ENCODE assay signal across 8 mouse cellular contexts in the genomic region with DNA sequence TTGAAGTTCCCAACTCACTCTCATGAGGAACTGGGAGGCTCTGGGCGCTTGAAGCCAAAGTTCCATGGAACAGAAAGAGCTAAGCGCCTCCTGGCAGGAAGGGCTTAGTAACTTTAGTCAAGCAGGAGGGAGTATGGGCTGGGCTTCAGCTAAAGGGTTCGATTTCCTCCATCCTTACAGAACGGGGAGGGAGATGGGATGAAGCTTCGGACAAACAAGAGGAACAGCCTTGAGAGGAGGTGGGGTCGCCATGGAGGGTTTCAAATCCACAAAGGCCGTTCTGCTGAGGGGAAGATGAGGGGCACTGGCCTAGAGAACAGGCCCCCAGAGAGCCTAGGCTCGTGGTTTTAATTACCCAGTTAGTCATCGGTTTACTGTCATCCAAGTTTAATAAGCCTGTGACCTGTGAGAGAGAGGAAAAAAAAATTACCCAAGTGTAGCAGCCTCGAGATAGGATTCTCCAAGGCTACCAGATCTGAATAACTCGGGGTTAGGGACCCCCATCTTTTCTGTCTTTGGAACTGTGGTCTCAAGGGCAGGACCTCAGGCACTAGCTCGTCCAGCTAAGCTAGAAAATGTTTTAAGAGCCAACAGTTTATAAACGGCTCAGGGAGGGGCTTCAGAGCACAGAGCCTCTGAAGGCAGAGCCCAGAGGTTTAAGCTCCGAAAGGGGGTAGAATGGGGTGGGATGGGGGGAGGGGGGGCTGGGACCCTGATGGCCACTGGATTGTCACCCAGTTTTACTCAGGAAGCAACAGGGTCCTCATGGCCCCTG.
DNase-seq lines count a peak whose midpoint lies in the region; ATAC-seq and TF ChIP-seq lines count a peak whose summit lies in the region.

No protein-coding gene starts in this region.

- H3K9ac ChIP-seq in kidney, postnatal 0 days (ENCODE audit: low read depth, low read length), result no peak overlapping the region
- H3K9ac ChIP-seq in limb, embryonic 12.5 days (replicated peaks), result no peak overlapping the region

- no peak for TF ChIP-seq CTCF in kidney, postnatal 0 days (IDR thresholded peaks at IDR 0.05; ENCODE audit: low read depth)

- WGBS in kidney, postnatal 0 days, result 23% methylated on average over 14 of the region's 14 CpGs
- 13% methylated on average over 14 of the region's 14 CpGs for WGBS in limb, embryonic 12.5 days

- DNase-seq in kidney, postnatal 0 days (ENCODE audit: low spot score), result peak; percentile 75
- no peak for DNase-seq in kidney, adult 11 months
- DNase-seq in Muller cell, postnatal 12 days (ENCODE audit: inconsistent ontology term), result peak; percentile 64
- DNase-seq in gastrocnemius, postnatal 10 days, result peak; percentile 50
- DNase-seq in ovary, adult 18-20 months (ENCODE audit: low spot score), result no peak
- no peak for DNase-seq in cerebellum, adult 18-20 months
- no peak for DNase-seq in thymus, postnatal 0 days (ENCODE audit: low spot score)

- H3K4me1 ChIP-seq in kidney, postnatal 0 days (replicated peaks; ENCODE audit: insufficient read depth, low read length), result peaks cover 21% of the 10 kb centered on the region; the same call in 1 of the 2 replicates
- peaks cover 54% of the 10 kb centered on the region for H3K4me1 ChIP-seq in limb, embryonic 12.5 days (replicated peaks)

- H3K4me3 ChIP-seq in kidney, postnatal 0 days (replicated peaks; ENCODE audit: low read depth, low read length), result no peak overlapping the region
- H3K4me3 ChIP-seq in limb, embryonic 12.5 days (replicated peaks), result no peak overlapping the region

- no peak for ATAC-seq in kidney, postnatal 0 days (replicated peaks; ENCODE audit: low FRiP score, low read depth)
- ATAC-seq in limb, embryonic 12.5 days (ENCODE audit: insufficient number of reproducible peaks, insufficient read depth, low FRiP score, low TSS enrichment, low read depth), result peak; percentile 60

- H3K4me2 ChIP-seq in kidney, postnatal 0 days (ENCODE audit: low read length), result no peak overlapping the region
- H3K4me2 ChIP-seq in limb, embryonic 12.5 days, result peak overlapping the region; percentile 42

- no peaks in the 10 kb centered on the region for H3K9me3 ChIP-seq in kidney, postnatal 0 days (replicated peaks; ENCODE audit: low read length)
- no peaks in the 10 kb centered on the region; the same call in 1 of the 2 replicates for H3K9me3 ChIP-seq in limb, embryonic 12.5 days

- peak overlapping the region; percentile 20; the same call in 1 of the 2 replicates for H3K27ac ChIP-seq in kidney, postnatal 0 days
- peak overlapping the region; percentile 94 for H3K27ac ChIP-seq in limb, embryonic 12.5 days

- H3K27me3 ChIP-seq in kidney, postnatal 0 days (ENCODE audit: insufficient read depth, low read length), result no peaks in the 10 kb centered on the region
- H3K27me3 ChIP-seq in limb, embryonic 12.5 days, result no peaks in the 10 kb centered on the region

- no peaks in the 10 kb centered on the region for H3K36me3 ChIP-seq in kidney, postnatal 0 days (ENCODE audit: insufficient read depth, low read length)
- no peaks in the 10 kb centered on the region for H3K36me3 ChIP-seq in limb, embryonic 12.5 days

Comparison
In these comparisons a context has a peak if more than half of its experiments do, and no peak if none do; other contexts are left out.
1. DNase-seq: peak in kidney, postnatal 0 days (single experiment), Muller cell, postnatal 12 days (single experiment) and gastrocnemius, postnatal 10 days (single experiment); none in kidney, adult 11 months (single experiment), ovary, adult 18-20 months (single experiment), cerebellum, adult 18-20 months (0 of 2) and thymus, postnatal 0 days (single experiment).